Mouse (Mus musculus) urinary bladder, postnatal 4 days (tissue): Measurements from ENCODE around the gene Tsacc.
"Not testable (repeated sequence)": the region's sequence is repeated elsewhere in the genome, so short reads cannot be mapped to it uniquely, and the experiment has no call there.

Experiments
- DNase-seq, 2 experiments: peaks; one replicate each; pipeline ENCODE4 v3.0.0; 2021 to 2022; ENCODE audit warnings: low spot score in 2 of 2

The Tsacc gene

GRCm38 (mm10) chr3:88296561-88297318, at the start of gene Tsacc, which contains the start of gene Cct3:
Gene Tsacc, minus strand, starts transcription at chr3:88296999.
Gene Cct3, plus strand, starts transcription at chr3:88297116.
- DNase-seq = peak; percentile 93 to 95

DNA sequence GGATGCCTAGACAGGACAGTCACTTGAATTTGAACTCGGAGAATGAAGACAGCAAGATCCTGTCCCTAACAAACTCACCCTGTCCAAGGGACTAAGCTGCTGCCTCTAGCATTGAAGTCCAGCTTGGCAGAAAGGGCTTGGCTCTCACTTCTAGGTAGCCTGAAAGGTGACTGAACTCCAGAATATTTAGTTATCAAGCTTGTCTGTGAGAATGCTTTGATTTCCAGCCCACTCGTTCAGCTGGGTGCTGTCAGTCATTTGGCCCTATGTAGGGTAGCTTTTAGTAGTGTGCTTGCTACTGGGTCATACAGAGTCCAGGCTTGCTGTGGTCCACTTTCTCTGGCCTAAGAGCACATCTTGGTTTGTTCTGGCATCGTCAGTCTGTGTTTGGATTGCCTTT, 42.2 kb upstream of the Tsacc start:
- DNase-seq = no peak

DNA sequence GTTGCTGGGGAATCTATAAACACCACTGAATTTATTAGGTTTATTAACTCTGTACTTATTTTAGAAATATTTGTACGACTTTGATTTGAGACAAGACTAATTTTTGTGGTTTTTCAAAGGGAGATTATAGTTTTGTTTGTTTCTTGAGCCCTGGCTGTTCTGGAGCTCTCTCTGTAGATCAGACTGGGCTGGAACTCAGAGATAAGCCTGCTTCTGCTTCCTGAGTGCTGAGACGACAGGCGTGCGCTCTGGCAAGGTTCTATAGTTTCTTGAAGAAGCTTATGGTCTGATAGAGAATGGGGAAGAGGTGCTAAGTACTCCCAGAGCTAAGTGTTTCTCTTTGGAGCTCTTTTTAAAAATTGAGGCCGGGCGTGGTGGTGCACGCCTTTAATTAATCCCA, 41.5 kb upstream of the Tsacc start:
- no peak for DNase-seq

GRCm38 (mm10) chr3:88337367-88338020, 40.7 kb upstream of the Tsacc start:
- no peak for DNase-seq

DNA sequence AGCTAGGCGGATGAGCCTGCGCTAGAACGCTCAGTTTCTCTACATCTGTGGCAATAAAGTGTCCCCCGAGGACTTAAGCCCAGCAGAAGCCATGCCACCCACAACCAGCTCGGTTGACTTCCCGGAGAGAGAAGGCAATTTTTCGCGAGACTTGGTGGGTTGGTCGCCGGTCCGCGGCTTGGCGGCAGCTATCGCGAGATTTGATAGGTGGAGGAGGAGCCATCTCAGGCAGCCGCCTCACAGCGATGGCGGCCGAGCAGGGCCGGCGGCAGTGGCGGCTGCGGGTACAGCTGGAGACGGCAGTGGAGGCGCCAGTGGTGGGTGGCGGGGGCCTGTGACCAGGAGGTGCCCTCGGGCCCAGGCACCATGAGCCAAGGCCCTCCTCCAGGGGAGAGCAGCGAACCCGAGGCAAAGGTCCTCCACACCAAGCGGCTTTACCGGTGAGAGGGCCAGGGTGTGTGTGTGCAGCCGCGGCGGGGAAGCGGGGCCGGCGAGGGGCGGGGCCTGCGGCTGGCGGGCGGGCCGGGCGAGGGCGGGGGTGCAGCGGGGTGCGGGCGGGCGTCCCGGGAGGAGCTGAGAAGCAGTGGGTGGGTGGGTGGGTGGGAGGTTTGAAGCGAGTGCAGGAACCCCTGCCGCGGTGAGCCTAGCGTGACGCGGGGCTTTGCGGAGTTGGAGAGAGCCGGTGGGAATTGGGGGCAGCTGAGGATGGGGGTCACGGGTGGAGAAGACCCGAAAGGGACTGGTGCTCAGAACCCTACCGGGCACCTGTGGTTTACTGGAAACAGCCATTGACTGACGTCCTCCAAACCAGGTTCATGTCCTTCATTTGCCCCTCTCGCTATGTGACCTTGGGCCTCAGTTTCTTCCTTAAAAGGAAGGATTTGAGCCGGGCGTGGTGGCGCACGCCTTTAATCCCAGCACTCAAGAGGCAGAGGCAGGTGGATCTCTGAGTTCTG, 39.5 kb upstream of the Tsacc start, which contains the start of the genes Tmem79 and Smg5:
Tmem79 (minus strand) TSS at position 91 of the 956 bp plus-strand sequence.
Smg5 (plus strand) TSS at position 203 of the 956 bp plus-strand sequence.
- DNase-seq = peak; percentile 95 to 97

GRCm38 (mm10) chr3:88335436-88336053, 38.7 kb upstream of the Tsacc start:
- no peak for DNase-seq

DNA sequence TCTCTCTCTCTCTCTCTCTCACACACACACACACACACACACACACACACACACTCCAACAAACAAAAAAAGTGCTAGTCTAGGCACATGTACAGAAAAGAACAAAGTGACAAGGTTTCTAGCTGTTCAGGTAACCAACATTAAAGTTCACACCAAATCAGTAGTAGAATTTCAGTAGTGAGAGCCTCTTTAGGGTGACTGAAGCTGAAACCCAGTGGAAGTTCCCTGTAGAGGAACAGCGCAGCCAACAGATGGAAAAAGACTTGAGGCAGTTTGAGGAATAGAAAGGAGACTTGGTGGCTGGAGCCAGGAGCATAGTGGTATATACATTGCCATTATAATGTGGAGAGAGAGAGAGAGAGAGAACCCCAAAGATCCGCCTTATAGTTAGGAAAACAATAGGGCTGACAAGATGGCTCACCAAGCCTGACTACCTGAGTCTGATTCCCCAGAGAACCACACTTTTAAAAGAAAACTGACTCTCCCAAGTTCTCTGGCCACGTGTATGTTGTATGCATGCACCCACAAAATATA, 38.2 kb upstream of the Tsacc start:
- DNase-seq = no peak

DNA sequence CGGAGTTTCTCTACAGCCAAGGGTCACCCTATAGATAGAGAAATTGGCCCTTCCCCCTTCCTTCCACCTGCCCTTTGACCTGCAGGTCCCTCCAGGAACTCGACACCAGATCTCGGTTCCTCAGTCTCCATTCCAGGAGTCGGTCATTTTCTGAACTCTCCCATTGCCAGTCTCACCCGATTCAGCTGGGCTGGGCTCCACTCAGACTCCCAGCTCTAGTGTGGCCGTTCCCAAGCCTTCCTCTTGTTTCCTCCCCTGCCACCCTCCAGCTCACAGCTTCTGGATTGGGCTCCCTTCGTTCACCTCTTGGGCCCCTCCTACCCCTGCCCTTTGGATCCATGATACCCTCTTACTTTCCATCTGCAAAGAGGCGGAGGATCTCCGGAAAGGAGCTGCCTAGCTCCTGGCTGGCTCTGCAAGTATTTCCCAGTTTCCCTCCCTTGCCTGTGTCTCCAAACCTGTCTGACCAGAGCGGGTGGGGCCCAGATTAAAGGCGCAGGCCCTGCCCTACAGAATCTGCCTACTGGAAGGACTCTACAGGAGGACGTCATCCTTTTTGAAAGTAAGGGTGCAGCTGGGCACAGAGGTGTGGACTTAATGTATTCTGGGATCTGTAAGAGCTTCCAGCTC, 37.3 kb upstream of the Tsacc start:
- DNase-seq = no peak

- DNase-seq = no peak
Observed at GRCm38 (mm10) chr3:88331282-88331681, 34.5 kb upstream of the Tsacc start.

- DNase-seq = no peak
Observed at GRCm38 (mm10) chr3:88328956-88329355, 32.2 kb upstream of the Tsacc start.

DNA sequence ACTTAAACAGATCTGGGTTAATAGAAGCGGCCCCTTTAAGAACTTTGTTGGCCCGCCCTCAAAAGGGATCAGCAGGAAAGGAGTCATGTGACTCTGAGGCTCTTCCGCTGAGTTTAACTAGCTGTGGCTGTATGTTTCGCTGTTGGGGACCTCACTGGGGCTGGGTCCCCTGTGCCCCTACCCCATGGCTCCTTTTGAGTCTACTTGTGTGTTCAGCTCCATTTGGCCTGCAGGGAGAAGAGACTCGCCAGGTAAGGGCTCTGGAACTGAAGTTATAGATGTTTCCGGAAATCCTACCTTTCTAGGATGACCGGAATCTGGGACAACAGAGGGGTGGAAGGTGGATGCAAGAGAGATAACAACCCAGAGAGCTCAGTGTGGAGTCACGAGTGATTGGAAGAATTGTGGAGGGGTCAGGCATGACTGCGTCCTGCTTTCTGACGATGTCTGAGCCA, 28.2 kb upstream of the Tsacc start, which contains the start of gene Glmp:
Glmp (plus strand) TSS at position 73 of the 455 bp plus-strand sequence.
- peak in 1 of 2 experiments; percentile 38 for DNase-seq

DNA sequence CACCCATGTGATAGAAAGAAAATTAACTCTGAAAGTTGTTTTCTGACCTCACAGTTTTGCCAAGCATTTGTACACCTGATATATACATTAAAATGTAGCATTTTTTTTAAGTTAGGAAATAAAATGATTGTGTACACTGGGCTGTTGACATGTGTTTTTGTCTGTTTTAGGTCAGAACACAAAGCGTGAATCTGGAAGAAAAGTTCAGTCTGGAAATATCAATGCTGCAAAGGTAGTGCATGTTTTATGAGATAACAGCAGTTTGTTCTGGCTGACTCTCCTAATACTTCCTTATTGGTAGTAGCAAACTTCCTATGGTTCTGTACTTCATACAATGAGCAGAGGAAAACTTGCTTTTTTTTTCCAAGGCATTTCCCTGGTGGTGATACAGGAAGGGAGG, 2.4 kb upstream of the Tsacc start:
- DNase-seq = no peak

DNA sequence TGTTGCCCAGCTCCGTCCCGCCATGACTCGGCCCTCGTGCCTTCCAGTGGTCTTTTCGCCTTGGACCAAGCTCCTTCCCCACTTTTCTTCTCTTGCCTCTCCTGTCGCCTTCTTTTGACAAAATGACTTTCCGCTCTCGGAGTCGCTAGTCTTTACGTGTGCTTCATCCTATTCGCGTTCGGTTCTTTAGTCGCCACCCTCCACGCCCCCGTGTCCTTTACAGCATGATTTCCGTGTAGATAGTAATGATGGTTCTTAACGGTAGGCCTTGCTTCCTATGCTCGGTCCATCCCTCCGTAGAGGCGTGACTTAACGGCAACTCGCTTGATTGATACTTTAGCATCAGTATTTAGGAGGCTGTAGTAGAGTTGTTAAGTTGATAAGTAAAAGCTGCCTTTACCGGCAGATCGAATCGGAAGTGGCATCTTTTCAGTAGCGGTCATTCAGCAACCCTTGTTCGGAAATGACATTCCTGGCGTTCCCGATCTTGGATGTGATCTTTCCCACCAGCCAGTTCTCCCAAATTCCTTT, 587 bp upstream of the Tsacc start:
- no peak for DNase-seq

DNA sequence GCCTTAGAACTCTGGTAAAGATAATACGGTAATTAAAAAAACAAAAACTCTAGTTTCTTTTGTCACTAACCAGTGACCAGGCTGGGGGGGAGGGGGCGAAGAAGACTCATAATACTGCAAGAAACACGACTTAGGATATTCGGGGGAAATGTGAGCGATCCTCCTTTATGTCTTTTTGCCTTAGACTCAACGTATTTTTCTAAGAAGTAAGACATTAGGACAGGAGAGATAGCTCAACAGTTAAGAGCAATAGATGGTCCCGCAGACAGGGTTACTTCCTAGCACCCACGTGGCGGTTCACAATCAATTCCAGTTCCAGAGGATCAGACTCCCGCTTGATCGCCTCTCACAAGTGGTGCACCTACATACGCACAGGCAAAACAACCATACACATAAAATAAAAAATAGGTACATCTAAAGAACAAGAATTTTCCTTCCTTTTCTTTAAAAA, 664 bp downstream of the Tsacc start:
- no peak for DNase-seq

DNA sequence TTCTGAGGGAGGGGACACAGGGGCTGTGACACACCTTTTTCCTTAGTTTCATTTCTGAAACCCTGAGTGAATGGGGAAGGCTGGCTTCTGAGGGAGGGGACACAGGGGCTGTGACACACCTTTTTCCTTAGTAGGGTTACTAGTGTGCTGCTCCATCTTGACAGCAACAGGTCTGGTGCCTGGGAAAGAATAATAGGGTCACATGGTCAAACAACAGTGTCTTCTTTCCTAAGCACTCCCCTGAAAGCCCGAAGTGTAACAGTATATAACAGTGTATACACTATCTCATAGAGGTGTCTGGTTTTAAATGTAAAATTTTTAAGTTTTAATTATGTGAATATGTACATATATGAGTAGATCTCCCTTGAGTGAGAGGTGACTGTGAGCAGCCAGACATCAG, 1.5 kb downstream of the Tsacc start:
- not testable (repeated sequence) for DNase-seq

- DNase-seq = no peak
Observed at GRCm38 (mm10) chr3:88291970-88292369, 4.8 kb downstream of the Tsacc start.

- DNase-seq = not testable (repeated sequence)
Observed at GRCm38 (mm10) chr3:88288133-88288713, 8.6 kb downstream of the Tsacc start.

DNA sequence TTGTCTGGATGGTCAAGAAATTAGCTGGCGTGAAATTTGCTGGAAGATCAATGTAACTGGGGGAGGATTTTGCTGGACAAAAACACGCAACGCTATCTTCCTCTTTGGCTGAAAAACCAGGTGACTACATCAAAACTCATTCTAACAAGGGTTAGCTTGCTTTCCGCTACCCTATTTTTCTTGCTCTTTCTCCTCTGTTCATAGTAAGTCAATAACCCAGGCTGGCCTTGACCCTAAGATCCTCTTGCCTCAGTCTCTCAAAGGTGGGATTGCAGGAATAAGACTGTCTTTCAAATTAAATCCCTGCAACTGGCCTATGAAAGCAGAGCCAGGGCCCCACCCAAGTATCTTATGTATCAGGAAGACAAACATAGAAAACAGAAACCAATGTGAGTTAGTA, 9.7 kb downstream of the Tsacc start, which contains the start of gene Gm38392:
Gm38392 (minus strand) TSS at position 101 of the 400 bp plus-strand sequence.
- no peak for DNase-seq

GRCm38 (mm10) chr3:88285565-88285895, 11.3 kb downstream of the Tsacc start:
- DNase-seq = not testable (repeated sequence)
